Mouse (Mus musculus): ENCODE measurements around the gene Smagp.

- no peak for TF ChIP-seq CTCF (conservative IDR thresholded peaks at IDR 0.05 in 1 of 2, IDR thresholded peaks at IDR 0.05 in 1 of 2; ENCODE audit: low read depth in 2 of 2, low read length in 2 of 2)
- TF ChIP-seq USF1 (IDR thresholded peaks at IDR 0.05; ENCODE audit: low read depth, low read length) = no peak
- TF ChIP-seq POLR2AphosphoS2 (IDR thresholded peaks at IDR 0.05; ENCODE audit: low read depth, low read length) = no peak
- no peak for TF ChIP-seq POLR2A (IDR thresholded peaks at IDR 0.05; ENCODE audit: low read depth, low read length)
- TF ChIP-seq BHLHE40 (IDR thresholded peaks at IDR 0.05; ENCODE audit: low read depth, low read length) = 0 out of 2 replicates have a peak, but pooled peaks have one; percentile 43
- TF ChIP-seq USF2 (conservative IDR thresholded peaks at IDR 0.05; ENCODE audit: low read depth, low read length) = no peak
- no peak for TF ChIP-seq ZNF384 (IDR thresholded peaks at IDR 0.05; ENCODE audit: low read depth, low read length)
- peak; percentile 29; the same call in 1 of the 2 replicates for TF ChIP-seq SMC3 (IDR thresholded peaks at IDR 0.05; ENCODE audit: low read depth, low read length)
- 0 out of 2 replicates have a peak, but pooled peaks have one; percentile 36 for TF ChIP-seq TCF12 (IDR thresholded peaks at IDR 0.05; ENCODE audit: low read depth, low read length)
- 0 out of 2 replicates have a peak, but pooled peaks have one; percentile 62 for TF ChIP-seq MYC (IDR thresholded peaks at IDR 0.05; ENCODE audit: low read depth, low read length)
These were observed 33.3 kb upstream of the Smagp start for GRCm38 (mm10) chr15:100670004-100670403.
